Mouse (Mus musculus): ENCODE results near the gene Gm43738.

DNA sequence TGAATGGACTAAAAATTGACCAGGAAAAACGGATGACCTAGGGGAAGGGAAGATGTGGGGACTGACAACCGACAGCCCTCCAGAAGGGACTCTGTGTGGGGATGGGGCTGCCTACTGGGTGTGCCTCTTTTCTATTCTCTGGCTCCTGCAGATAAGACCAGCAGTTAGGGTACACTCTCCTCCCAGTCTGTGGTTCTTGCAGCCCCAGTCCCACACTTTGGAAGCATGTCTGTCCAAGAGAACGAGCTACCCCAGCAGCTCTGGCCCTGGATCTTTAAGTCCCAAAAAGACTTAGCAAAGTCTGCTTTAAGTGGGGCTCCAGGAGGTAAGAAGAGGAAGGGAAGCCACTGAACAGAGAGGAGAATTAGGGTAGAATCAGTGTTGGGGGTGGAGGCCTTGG lies 35.1 kb upstream of the Gm43738 start, which contains the start of gene Pklr:
- TF ChIP-seq CHD2 (IDR thresholded peaks at IDR 0.05; ENCODE audit: low read depth, low read length) (no peak), MAFK (IDR thresholded peaks at IDR 0.05; ENCODE audit: insufficient read depth, low read depth, low read length) (no peak), HCFC1 (IDR thresholded peaks at IDR 0.05; ENCODE audit: borderline replicate concordance, insufficient read depth, low read length) (no peak)

Data from ES-E14 (cell line).